Mouse (Mus musculus): Measurements from ENCODE around the gene Tmem115.
A peak's percentile ranks its signal among the peaks of the same experiment; 100 is the strongest.
"Not testable (repeated sequence)": the region's sequence is repeated elsewhere in the genome, so short reads cannot be mapped to it uniquely, and the experiment has no call there.

Gene Tmem115

GRCm38 (mm10) chr9:107548820-107549219 is 15.1 kb downstream of the Tmem115 start:
- ATAC-seq (ENCODE audit: insufficient number of reproducible peaks, low FRiP score, low TSS enrichment), result no peak

- ATAC-seq (ENCODE audit: insufficient number of reproducible peaks, low FRiP score, low TSS enrichment), result no peak
These were observed 15.7 kb downstream of the Tmem115 start for GRCm38 (mm10) chr9:107549297-107550074.

GRCm38 (mm10) chr9:107550491-107551116 is 16.9 kb downstream of the Tmem115 start:
- ATAC-seq (ENCODE audit: insufficient number of reproducible peaks, low FRiP score, low TSS enrichment), result no peak

- no peak for ATAC-seq (ENCODE audit: insufficient number of reproducible peaks, low FRiP score, low TSS enrichment)
These were observed 17.6 kb downstream of the Tmem115 start, which contains the start of gene Rassf1 for GRCm38 (mm10) chr9:107551117-107551889. Gene Rassf1 (plus strand): TSS chr9:107551555.

- ATAC-seq (ENCODE audit: insufficient number of reproducible peaks, low FRiP score, low TSS enrichment), result no peak
These were observed 18.2 kb downstream of the Tmem115 start for GRCm38 (mm10) chr9:107551890-107552355.

- ATAC-seq (ENCODE audit: insufficient number of reproducible peaks, low FRiP score, low TSS enrichment), result no peak
These were observed 19.1 kb downstream of the Tmem115 start for GRCm38 (mm10) chr9:107552690-107553393.

GRCm38 (mm10) chr9:107553541-107554318 is 20.0 kb downstream of the Tmem115 start:
- ATAC-seq (ENCODE audit: insufficient number of reproducible peaks, low FRiP score, low TSS enrichment), result peak; percentile 9; the same call in 1 of the 2 replicates

- ATAC-seq (ENCODE audit: insufficient number of reproducible peaks, low FRiP score, low TSS enrichment), result peak; percentile 78
These were observed 20.6 kb downstream of the Tmem115 start for GRCm38 (mm10) chr9:107554319-107554825.

- ATAC-seq (ENCODE audit: insufficient number of reproducible peaks, low FRiP score, low TSS enrichment), result peak; percentile 5; the same call in 1 of the 2 replicates
These were observed 21.3 kb downstream of the Tmem115 start for GRCm38 (mm10) chr9:107555031-107555457.

- ATAC-seq (ENCODE audit: insufficient number of reproducible peaks, low FRiP score, low TSS enrichment), result no peak
These were observed 22.0 kb downstream of the Tmem115 start for GRCm38 (mm10) chr9:107555701-107556100.

GRCm38 (mm10) chr9:107556346-107556745 is 22.6 kb downstream of the Tmem115 start:
- no peak for ATAC-seq (ENCODE audit: insufficient number of reproducible peaks, low FRiP score, low TSS enrichment)

GRCm38 (mm10) chr9:107563029-107563581 is 29.4 kb downstream of the Tmem115 start, which contains the start of gene Tusc2:
Gene Tusc2 (plus strand): TSS chr9:107563255.
- peak; percentile 96 for ATAC-seq (ENCODE audit: insufficient number of reproducible peaks, low FRiP score, low TSS enrichment)

GRCm38 (mm10) chr9:107565556-107565955 is 31.8 kb downstream of the Tmem115 start:
- not testable (repeated sequence) for ATAC-seq (ENCODE audit: insufficient number of reproducible peaks, low FRiP score, low TSS enrichment)

- ATAC-seq (ENCODE audit: insufficient number of reproducible peaks, low FRiP score, low TSS enrichment), result no peak
These were observed 32.4 kb downstream of the Tmem115 start for GRCm38 (mm10) chr9:107566041-107566709.

- no peak for ATAC-seq (ENCODE audit: insufficient number of reproducible peaks, low FRiP score, low TSS enrichment)
These were observed 33.1 kb downstream of the Tmem115 start for GRCm38 (mm10) chr9:107566855-107567254.

GRCm38 (mm10) chr9:107567702-107568319 is 34.1 kb downstream of the Tmem115 start, which contains the start of gene Hyal2:
Gene Hyal2 (plus strand): TSS chr9:107567945.
- no peak for ATAC-seq (ENCODE audit: insufficient number of reproducible peaks, low FRiP score, low TSS enrichment)

All from cerebellum, adult (tissue).